Mouse (Mus musculus): ENCODE measurements around the gene Hes6. TPM values are rescaled to one million over a fixed set of nuclear protein-coding genes. Genes with fewer than 3 reads are reported as not detected.

The Hes6 gene
- total RNA-seq, 2 experiments from 2014 or later, result 6.0 to 6.4 TPM

DNA sequence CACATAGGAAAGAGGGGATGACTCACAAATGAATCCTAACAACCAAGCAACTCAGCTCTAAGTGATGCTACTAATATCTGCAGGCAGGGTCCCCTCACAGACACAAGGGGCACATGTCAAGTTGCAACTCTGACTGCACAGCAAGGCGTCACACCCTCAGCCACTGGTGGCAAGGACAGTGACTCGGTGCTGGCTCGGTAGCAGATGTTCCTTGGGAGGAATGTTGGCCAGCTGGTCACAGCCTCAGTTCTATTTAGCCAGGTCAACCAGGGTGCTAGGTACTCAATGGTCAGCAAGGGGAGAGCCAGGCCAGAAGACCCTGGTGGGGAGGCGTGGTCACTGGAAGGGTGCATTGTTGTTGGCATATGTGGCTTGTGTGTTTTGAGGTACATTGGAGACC is 6.0 kb downstream of the Hes6 start:
- DNase-seq (ENCODE audit: low spot score), result peak; percentile 38

GRCm38 (mm10) chr1:91405406-91406169 is 8.2 kb downstream of the Hes6 start:
- DNase-seq (ENCODE audit: low spot score), result peak; percentile 86

DNA sequence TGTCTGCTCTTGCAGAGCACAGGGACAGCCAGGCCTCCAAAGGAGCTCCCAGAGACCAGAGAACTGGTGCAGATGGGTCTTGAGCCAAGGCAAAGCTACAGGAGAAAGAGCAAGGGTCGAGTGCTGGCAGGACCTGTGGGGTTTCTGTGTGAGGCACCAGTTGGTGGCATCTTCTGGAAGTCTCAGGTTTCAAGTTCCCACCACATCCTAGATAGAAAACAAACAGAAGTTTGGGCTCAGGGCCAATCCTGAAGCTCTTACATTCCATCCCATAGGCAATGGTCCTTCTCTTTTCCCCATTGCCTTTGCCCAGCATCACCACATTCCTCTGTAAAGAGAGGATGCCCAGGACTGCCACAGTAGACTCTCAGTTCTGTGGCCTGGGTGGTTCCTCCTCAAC is 8.9 kb downstream of the Hes6 start:
- no peak for DNase-seq (ENCODE audit: low spot score)

GRCm38 (mm10) chr1:91398260-91399062 is 15.4 kb downstream of the Hes6 start, which contains the start of gene Ilkap:
Ilkap (minus strand) TSS chr1:91398815.
- peak; percentile 83 for DNase-seq (ENCODE audit: low spot score)

DNA sequence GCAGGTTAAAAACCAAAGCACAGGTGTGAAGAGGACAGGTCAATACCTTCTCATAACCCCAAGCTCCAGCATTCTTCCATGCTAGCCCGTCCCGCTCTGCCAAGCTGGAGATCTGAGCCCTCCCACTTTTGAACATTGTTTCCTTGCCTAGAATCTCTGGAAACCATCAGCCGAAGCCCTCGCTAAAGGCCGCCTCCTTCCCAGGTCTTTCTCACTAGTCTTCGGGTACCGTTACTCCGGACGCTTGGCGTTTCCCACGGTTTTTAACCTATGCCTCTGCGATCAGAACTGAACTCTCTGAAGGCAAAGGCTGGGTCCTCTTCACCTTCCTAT is 15.9 kb downstream of the Hes6 start:
- no peak for DNase-seq (ENCODE audit: low spot score)

DNA sequence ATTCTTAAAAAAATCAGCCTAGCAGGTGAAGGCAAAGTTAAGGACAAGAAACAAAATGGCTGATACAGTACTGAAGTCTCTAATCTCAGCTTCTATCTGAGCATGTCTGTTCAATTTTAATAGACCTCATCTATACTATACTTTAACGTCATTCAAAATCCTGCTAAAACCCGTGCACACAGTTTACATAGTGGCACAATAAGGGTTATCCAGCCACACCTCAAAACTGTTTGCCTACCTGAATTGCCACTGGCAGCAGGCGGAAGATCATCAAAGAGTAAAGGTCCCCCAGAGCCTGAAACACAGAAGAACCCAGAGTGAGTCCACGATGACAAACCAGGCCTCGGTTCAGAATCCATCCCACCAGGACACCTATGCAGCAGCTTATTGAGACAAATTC is 23.5 kb downstream of the Hes6 start:
- no peak for DNase-seq (ENCODE audit: low spot score)

GRCm38 (mm10) chr1:91381091-91381471 is 32.8 kb downstream of the Hes6 start:
- no peak for DNase-seq (ENCODE audit: low spot score)

DNA sequence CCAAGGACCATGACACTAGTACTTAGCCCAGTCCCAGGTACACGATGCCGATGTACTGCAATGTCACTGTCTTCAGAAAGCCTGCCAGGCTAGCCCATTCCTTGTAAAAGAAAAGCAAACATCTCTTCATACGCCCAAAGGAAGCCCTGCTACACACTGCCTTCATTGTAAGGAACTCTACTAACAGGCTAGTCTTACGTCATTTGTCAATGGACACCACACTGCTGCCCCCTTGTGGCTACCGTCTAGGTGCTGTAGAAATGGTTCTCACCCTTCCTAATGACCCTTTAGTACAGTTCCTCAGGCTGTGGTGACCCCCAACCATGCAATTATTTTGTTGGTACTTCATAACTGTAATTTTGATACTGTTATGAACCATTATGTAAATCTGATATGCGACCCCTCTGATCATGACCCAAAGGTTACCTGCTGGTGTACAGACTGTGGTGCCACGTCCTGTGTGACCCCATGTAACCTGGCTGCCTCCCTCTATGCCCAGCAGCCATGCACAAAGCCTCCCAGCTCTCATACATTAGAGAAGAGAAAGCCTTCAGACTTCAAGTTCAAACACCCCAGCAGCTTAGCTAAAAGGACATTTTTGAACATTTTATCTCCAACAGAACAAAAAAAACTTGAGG is 33.3 kb downstream of the Hes6 start:
- DNase-seq (ENCODE audit: low spot score), result peak; percentile 81

GRCm38 (mm10) chr1:91373414-91373835 is 40.4 kb downstream of the Hes6 start:
- DNase-seq (ENCODE audit: low spot score), result no peak

- no peak for DNase-seq (ENCODE audit: low spot score)
These were observed 43.8 kb downstream of the Hes6 start for GRCm38 (mm10) chr1:91370055-91370454.

DNA sequence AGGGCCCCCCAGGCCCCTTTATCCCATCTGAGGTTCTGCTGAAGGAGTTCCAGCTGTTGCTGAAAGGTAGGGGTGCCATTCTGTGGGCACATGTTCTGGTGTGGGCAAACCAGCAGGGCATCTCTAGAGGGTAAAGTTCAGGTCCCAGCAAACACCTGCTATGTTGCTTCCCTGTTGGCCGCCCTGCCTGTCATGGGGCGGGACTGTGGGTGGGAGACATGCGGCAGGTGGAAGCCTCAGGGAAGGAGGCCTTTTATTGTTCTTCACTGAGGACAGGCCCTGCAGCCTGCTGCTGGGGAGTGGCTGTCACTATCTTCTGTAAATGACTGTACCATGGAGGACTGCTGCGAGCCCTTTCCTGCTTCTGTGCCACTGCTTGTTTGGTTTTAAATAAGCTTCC is 44.4 kb downstream of the Hes6 start:
- no peak for DNase-seq (ENCODE audit: low spot score)

DNA sequence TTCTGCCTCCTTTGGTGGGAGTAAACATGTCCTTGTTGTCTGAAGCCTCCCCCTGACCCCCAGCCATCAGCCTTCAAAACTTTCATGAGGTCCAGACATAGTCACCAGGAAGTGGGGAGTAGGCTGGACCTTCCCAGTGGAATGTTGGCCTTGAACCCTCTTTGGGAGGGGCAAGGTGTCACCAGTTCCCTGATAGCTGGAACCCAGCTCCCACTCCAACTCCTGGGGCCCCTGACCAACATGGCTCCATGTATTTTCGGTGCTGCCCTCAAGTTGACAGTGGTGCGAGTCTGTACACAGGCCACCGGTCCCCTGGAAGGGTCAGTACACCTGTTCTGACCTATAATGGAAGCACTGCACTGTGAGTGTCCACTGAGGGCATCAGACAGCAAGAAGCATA is 46.5 kb downstream of the Hes6 start:
- no peak for DNase-seq (ENCODE audit: low spot score)

GRCm38 (mm10) chr1:91366215-91367108 is 47.4 kb downstream of the Hes6 start, which contains the start of gene Erfe:
Erfe (plus strand) TSS chr1:91366430.
- DNase-seq (ENCODE audit: low spot score), result peak; percentile 70

DNA sequence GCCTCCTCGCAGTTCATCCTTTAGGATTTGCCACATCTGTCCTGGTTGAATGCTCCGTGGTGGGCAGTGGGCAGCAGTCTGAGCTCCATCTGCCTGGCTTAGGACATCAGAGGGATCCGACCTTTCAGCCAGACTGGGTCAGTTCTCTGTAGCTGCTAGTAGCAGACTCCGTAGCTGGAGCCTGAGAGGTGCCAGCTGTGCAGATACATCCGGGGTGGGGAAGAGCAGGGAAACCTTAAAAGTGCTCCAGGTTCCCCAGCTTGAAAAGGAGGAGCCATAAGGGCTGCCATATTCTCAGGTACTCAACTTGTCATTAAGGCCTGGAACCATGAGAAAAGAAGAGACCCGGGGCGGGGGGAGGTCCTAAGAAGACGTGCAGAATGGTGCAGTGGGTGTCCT is 48.0 kb downstream of the Hes6 start:
- DNase-seq (ENCODE audit: low spot score), result no peak

DNA sequence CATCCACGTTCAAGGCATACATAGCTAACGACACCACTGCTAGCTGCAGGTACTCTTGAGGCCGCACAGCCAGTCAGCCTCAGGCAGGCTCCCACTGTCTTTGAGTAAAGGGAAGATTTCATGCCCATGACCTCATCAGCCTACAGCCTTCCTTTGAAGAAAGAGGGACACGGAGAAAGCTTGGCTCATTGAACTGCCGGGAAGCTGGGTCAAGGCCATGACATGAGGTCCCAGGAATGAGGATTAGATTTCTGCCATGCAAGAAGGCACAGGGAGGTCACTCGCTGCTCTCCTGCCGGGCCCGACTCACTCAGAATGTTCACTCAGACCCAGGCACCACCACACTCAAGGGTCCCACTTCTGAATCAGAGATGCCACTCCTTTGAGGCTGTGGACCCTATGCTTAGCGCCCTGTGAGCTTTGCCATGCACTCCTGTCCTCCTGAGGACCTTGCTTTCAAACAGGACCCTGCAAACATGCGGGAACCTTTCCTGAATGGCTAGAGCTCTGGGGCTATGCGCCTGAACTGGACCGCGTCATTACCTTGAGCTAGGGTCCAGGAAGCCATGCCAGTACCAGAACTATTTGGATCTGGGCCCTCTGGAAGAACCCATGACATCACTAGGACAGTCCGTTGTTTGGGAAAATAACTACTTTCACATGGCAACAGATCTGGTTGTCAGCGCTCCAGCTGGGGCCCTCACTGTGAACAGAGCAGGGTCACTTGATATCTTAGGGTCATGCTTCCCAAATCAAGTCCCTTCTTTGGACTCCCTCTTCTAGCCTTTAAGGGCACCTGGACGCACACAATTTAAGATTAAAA is 48.8 kb downstream of the Hes6 start:
- DNase-seq (ENCODE audit: low spot score), result peak; percentile 66

- no peak for DNase-seq (ENCODE audit: low spot score)
These were observed 51.7 kb downstream of the Hes6 start for GRCm38 (mm10) chr1:91362113-91362512.
